Mouse (Mus musculus): Measurements from ENCODE around the gene Wnt3. TPM values are rescaled to one million over a fixed set of nuclear protein-coding genes. Genes with fewer than 3 reads are reported as not detected.
"Not testable (repeated sequence)": the region's sequence is repeated elsewhere in the genome, so short reads cannot be mapped to it uniquely, and the experiment has no call there.

Gene Wnt3
- under 1 TPM in 1 of 2 experiments, not detected in 1; 0.15 TPM for total RNA-seq (2021)
- long read RNA-seq, experiment 1 = 0 reads
- long read RNA-seq, experiment 2, partial matches to known transcripts = 1 of 1 reads
- long read RNA-seq, experiment 2, other reads (novel, unspliced or antisense) = 0 of 1 reads

DNA sequence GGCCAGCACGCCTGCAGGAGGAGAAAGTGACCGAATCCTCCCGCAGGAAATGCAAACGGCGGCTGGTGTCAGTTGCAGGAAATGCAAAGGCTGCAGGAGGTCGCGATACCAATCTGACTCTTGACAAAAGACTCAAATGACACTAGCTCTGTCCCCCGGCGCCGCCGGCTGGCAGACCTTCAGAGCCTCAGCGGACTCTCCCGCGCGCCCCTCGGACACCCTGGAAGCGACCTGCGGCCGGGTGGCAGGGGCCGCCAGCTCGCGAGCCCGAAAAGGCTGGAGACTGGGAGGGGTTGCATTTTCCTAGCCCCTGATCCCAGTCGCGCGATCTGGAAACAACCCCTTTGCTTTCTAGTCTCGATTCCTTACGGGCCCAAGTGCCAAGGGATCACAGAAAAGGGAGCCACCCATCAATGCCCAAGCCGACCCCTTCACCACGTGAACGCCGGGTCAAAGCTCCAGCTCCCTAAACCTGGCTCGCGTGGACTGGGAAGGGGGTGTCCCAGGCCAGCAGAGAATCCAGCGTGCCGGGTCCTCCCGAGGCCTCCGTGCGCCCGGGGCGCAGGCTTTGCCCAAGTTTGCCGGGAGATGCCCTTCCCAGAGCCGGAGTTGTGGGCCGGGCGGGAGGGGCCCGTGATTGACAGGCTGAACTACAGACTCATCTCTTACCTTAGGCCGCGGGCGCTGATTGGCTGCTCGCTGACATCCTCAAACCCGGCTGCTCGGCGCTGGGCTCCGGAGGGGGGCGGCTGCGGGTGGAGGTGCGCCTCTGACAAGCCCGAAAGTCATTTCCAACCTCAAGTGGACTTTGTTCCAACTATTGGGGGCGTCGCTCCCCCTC, at the start of gene Wnt3:
Gene Wnt3 (plus strand): TSS at position 764 of the 841 bp plus-strand sequence.
- peak; percentile 23 for DNase-seq

DNA sequence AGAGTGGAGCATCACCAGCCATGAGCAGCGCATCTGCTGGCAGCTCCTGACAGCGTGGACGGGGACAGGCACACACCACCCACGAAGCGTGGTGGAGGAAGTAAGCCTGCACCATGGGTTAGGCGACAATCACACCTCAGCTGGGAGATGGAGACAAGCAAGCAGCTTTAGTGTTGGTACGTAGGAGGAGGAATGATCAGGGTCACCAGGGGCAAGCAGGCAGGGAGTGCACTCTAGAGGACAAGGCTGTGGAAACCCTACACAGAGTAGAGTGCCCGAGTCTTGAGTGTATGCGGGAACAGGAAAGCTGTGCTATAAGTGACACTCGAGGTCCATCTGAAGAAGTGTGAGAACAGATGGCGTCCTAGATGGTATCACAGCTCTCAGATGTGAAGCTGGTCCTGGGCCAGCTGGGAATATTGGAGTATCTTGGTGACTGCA, 49.6 kb upstream of the Wnt3 start:
- no peak for DNase-seq

DNA sequence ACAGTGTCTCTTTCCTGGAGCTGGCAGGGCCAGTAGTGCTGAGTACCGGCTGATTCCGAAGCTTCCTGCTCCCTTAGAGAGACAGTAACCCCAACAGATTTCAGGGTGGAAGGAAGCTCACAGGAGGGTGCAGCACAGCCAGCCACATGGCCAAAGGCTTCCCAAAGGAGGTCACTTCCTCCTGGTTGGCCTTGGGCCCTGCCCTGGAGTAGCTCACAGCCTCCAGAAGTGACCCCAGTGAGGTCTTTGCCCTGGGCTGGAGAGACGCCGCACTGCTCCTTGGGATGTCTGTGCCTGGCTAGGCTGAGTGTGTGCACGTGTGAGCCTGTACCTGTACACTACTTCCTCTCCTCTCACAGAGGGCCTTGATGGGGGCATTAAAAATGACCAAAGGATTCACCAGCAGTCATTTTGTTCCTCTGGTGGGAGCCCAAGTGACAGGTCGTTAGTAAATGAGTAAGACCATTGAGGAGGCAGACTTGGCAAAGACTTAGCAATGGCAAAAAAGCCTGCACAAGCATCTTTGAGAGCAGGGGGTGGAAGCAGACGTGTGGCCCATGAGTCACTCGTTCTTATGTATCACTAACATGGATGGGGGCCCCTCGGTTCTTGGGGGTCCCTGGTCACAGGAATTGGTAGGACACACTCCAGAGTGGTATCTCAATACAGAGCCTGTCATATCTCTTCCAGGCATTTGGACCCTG, 44.5 kb upstream of the Wnt3 start:
- DNase-seq = no peak

DNA sequence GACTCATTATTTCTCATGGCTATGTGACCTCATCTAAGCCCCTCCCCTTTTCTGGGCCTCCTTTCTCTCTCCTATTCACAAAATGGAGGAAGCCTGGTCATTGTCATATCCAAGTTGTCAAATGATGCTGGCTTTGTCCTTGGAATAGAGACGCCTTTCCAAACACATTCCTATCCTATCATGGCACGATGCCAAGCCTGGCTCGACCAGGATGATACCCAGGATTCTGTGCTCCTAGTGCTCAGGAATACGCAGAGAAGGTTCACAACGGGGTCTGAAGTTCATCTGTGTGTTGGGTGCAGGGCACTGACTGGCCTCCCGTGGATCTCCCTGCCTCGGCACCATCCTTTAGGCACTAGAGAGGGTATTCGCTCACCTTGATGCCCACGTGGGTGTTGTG, 42.4 kb upstream of the Wnt3 start:
- DNase-seq = no peak

DNA sequence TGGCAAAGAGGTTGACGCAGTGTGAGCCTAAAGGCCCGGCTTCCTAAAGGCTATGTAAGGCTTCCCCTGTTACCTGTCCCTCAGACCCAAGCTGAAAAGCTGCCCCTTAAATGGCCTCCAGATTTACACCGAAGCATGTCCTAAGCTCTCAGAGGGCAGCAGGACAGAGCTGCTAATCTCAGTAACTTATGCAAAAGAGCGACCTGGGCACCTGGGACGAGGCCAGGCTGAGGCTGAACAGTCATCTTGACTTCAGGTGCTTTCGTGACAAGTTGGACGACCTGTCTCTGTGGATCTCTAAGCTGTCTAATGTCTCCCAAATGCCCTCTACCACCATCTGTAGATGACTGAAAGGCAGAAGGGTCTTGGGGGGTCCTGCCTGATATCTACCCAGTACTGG, 41.6 kb upstream of the Wnt3 start:
- no peak for DNase-seq

DNA sequence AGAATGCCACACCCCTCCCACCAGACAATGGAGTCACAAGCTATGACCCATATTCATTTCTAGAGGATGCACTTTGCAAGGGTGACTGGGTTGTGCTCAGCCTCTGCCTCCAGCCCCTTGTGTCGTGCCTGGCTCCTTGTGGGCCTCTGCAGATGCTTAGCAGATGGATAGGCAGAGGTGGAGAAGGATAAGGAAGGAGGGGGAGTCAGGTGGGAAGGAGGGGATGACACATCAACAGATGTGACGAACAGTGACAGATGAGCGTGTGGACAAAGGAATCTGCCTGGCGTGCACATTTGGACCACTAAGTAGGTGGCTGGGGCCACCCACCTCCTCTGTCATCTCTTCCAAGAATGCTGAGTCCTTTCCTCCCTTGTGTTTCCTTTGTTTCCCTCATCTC, 40.9 kb upstream of the Wnt3 start:
- no peak for DNase-seq

DNA sequence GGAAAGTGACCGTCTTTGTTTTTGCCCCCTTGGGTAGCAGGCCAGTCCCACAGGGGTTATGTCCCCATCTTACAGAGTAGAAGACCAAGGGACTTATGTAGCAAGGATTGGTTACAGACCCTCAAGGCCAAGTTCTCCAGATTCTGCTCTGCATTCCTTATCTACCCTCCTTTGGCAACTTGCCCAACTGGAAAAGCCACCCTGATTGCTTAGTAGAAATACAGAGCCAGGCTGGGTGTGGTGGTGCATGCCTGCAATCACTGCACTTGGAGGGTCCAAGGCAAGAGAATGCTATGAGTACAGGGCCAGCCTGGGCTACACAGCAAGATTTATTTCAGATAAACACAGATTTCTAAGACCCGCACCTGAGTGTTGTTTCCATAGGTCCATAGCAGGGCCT, 40.0 kb upstream of the Wnt3 start:
- DNase-seq = peak; percentile 21

DNA sequence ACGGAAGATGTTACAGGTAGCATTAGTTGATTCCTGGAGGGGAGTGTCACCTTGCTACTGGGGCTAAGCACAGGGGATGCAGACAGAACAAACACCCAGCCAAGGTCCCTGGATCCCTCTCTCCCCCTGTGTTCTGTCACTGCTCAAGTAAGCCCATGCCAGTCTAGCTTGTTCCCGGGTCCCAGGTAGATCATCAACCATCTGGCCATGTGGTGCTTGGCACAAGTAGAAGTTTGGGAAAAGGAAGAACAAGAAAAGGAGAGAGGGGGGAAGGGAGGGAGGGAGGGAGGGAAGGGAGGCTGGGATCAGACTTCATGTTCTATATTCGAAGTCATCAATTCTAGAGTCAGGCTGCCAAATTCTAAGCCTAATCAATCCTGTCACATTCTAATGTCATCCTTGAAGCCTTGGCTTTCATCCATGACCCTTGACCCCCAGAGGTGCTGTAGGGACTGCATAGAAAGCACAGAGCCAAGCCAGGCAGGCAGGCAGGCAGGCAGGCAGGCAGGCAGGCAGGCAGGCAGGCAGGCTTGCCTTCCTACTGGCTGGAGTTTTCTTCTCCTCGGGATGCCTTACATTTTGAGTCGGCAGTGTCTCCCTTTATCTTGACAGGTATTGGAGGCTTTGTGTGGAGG, 39.4 kb upstream of the Wnt3 start:
- DNase-seq = no peak

DNA sequence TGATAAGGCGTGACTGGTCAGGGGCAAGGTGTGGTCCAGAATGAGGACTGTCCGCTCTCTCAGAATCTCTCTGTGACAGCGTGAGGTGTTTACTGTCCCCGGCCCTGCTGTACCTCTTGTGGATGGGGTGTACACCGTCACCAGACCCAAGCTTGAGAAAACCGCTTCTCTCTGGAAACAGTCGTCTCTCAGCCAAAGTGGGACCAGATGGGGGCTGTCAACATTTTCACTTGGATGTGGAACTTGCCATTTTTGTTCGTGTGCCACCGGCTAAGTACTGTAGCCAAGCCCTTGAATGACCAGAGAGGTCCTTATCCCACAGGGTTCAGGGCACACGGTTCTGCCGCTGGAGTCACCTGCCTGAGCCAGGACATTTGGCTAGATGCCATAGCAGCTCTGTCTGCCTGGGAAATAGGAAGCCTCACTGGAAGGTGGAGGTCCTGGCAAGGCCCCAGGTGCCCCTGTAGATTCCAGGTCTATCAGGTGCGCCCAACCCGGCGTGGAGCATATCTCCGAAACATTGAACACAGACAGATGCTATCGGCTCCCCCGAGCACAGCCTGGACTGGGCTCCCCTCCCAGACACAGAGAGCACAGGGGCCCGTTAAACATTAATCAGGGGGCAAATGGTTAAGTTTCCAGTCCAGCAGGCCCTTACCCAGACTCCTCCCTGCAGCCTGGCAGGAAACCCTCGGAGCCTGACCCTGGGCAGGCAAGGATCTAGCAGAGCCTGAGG, 38.7 kb upstream of the Wnt3 start:
- DNase-seq = peak; percentile 18

DNA sequence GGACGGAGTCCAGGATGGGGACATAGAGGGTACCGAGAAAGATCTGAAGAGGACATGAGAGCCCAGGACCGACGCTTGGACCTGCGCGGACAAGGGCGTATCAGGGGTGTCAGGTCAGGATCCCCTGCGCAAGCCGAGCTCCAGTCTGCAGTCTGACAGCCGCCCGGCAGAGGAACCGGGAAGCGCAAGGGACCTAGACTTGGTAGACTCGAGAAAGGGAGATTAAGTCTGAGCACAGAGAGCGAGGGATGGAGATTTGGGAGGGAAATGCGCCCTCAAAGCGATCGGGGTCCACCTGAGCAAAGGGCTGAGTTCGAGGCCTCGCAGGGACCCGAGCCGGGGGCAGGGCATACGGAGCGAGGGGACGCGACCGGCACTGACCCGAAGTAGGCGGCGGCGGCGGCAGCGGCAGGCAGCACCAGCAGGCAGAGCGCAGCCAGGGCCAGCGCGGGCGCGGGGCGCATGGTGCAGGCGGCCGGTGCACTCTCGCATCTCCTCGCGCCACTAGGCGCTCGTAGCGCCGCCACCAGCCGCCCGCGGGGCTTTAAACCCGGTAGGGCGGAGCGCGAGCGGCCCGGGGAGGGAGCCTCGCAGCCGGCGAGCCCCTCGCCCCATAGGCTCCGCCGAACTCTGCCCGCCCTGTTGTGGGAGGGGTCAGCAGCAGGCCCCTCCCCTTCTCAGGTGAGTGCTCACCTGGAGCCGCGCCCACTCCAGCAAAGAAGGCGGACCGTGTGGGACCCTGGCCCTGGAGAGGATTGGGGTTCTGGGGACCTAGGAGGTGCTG, 24.5 kb upstream of the Wnt3 start, which contains the start of gene Wnt9b:
Gene Wnt9b (minus strand): TSS at position 516 of the 784 bp plus-strand sequence.
- peak; percentile 57 for DNase-seq

DNA sequence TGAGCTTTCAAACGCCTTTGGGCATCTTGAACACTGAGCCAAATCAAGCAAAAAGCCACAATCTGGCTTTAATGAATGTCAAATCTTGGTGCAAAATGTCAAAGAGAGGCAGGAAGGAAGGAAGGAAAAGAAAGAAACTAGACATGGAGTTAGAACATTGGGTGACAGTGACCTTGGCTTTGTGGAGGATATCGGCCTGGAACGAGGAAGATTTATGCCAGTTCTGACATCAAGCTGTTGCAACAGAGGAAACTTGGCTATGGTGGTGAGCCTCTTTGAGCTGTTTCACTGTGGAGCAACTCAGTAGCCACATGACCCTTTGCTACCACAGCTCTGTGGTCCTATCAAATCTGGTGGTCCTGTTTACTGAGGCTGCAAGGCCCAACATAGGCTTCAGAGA, 23.3 kb upstream of the Wnt3 start:
- DNase-seq = peak; percentile 58

DNA sequence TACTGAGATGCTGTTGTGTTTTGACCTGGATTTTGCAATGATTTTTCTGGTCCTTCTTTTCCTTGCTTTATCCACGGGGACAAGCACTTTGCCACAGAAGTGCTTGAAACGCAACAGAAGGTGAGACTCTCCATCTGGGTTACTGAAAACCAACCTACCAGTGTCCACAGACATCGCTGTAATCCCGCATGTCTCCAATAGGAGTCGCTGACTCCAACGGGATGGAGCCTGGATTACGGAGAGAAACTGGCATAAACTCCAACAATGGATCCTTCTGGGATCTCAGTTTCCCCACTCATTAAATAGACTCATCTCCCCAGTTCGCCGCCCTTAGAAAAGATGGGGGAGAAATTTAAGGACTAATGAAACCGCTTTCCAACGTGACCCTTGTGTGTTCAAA, 15.9 kb upstream of the Wnt3 start:
- no peak for DNase-seq

DNA sequence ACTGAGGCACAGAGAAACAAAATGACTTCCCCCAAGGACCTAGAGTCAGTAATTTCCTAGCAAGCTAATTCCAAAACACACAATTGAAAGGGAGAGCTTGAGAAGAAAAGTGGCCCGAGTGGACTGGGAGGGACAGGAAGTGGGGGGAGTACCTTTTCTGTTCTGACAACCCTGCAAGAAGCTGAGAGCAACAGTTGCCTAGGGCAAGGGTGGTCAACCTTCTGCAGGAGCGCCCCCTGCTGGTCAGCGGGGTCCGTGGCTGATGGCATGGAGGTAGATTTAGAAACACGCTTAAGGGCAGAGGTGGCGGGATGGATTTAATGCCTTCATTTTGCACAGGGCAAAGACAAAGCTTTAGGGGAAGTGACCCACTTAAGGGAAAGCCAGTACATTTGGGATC, 15.2 kb upstream of the Wnt3 start:
- peak; percentile 93 for DNase-seq

DNA sequence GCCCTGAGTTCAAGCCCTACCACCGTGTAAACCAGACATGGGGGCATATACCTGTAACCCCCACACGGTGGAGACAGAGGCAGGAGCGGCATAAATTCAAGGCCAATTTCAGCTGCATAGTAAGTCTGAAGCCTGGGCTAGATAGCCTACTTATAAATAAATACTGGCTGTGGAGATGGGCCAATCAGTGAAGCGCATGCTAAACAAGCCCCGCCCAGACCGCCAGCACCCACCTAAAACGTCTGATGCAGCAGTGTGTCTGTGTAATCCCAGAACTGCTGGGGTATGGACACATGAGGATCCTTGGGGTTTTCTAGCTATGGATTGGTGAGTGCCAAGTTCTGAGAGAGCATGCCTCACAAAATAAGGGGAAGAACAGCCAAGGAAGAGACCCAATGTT, 13.8 kb upstream of the Wnt3 start:
- no peak for DNase-seq

DNA sequence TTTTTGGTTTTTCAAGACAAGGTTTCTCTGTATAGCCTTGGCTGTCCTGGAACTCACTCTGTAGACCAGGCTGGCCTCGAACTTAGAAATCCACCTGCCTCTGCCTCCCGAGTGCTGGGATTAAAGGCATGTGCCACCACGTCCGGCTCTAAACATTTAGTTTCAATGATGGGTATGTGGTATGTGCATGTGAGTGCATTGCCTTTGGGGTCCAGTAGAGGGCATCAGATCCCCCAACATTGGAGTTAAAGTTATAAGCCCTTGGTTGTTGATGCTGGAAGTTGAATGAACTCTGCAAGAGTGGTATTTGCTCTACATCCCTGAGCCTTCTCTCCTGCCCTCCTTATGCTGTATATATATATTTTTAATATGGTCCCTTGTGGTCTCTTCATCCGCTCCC, 13.1 kb upstream of the Wnt3 start:
- not testable (repeated sequence) for DNase-seq

DNA sequence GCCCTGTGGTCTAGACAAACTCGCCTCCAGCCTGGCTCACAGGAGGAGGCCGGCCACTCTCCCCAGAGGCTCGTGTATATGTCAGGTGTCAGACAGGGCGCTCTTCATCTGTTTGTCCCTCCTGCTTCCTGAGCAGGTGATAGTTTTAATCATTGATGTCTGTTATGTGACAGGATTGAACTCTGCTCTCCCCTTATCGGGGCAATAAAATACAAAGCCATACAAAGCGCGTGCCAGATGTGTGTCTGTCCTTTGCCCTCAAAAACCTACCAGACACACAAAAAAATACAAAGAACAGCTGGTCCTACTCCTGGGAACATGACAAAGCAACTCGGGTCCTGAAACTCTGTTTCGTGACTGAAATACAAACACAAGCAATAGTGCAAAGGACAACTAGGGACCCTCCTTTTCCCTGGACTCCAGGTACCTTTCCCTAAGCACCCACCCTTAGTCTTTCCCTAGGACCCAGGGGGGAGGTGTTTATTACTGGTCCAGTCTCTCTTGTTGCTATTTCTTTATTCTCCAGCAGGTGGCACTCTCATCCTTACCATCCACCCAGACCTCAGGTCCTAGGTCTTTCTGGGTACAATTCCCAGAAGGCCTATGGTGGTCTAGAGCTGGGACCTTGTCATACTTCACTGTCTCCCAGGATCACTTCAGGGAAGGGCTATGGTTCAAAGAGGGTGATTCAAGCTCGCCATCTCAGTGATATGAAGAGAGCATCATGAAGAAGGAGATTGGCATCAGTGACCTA, 10.4 kb upstream of the Wnt3 start:
- DNase-seq = peak; percentile 58

DNA sequence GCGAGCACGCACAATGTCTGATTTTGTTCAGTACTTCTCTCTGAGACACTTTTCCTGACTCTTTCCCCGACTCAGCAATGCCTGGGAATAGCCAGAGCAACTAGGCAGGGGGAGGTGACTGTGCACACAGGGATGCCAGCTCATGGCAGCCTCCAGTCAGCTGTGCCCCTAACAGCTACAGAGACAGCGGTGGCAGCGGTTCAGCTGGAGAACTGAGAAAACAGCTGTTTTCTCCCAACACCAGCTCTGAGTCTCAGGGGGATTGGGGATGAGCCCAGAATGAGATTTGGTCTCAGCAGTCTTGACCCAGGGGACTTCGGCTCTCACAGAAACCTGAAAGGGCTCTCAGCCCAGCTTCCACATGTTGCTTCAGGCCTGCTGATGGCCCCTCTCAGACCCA, 9.3 kb upstream of the Wnt3 start:
- DNase-seq = no peak

DNA sequence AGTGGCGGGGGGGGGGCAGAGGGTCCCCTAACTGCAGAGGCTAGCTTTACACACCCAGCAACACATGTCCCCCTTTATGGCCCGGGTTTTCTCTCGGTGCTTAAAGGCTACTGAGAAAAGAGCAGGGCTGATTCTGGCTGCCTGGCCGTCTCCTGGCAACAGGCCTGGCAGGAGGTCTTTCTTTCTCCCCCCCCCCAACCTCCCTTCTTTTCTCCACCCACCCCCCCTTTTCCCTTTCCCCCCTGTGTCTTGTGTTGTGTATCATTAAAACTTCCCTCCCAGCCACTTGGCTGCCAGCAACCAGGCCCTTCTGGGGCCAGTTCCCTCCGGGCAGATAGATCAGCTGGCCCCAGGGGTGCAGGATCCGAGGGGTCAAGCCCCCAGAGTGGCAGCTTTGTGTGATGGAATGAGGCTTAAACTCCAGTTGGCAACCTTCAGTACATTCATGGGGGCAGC, 8.4 kb upstream of the Wnt3 start:
- no peak for DNase-seq

DNA sequence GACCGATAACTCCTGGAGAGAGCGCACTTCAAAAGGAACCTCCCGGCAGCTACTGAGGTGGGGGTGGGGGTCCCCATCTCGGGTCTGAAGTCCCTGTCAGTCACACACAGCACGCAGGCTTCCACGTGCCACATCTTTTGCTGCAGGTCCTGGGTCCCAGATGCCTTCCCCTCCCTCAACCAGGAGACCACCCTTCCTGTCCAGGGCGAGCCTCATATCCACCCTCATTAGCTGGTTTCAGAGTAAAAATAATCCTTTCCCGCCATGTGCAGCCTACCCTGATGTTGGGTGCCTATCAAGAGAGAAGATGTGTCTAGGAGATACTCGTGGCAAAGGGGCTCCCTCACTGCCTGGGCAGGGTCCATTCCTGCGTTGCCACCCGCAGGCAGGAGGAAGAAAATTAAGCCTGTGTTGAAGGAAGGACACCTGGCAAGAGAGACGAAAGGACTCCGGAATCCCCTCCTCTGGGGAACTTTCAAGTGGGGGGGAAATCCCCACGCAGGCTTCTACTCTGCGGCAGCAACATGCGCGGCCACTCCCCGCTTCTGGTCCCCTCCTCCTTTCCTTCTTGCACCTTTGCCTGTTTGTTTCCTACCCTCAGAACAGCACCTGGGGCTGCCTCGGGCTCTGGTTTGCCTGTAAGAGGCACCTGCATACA, 2.7 kb upstream of the Wnt3 start:
- no peak for DNase-seq
